Mouse (Mus musculus): ENCODE measurements at regions not wholly inside any gene's neighbourhood (a gene's known extent, or its start where the extent isn't known, plus 50 kb on each side); places are given as distances from the start of the nearest gene placed in this dataset.

- no peak for DNase-seq
Observed at GRCm38 (mm10) chr3:35027898-35028297, 377.7 kb downstream of the Sox2 start.

- no peak for DNase-seq
Observed at GRCm38 (mm10) chr3:35029924-35030323, 379.7 kb downstream of the Sox2 start.

GRCm38 (mm10) chr3:35033587-35033986, 383.4 kb downstream of the Sox2 start:
- no peak for DNase-seq

- DNase-seq: no peak
Observed at GRCm38 (mm10) chr3:35035234-35035633, 385.0 kb downstream of the Sox2 start.

- no peak for DNase-seq
Observed at GRCm38 (mm10) chr3:35043705-35044104, 393.5 kb downstream of the Sox2 start.

- DNase-seq: no peak
Observed at GRCm38 (mm10) chr3:35059438-35059837, 409.2 kb downstream of the Sox2 start.

GRCm38 (mm10) chr3:35060042-35060441, 409.8 kb downstream of the Sox2 start:
- DNase-seq: no peak

GRCm38 (mm10) chr3:35066824-35067223, 416.6 kb downstream of the Sox2 start:
- no peak for DNase-seq

- DNase-seq: no peak
Observed at GRCm38 (mm10) chr3:35068586-35068985, 418.4 kb downstream of the Sox2 start.

GRCm38 (mm10) chr3:35071046-35071445, 420.8 kb downstream of the Sox2 start:
- no peak for DNase-seq

- DNase-seq: no peak
Observed at GRCm38 (mm10) chr3:35079887-35080286, 429.7 kb downstream of the Sox2 start.

GRCm38 (mm10) chr3:35084091-35084867, 434.1 kb downstream of the Sox2 start:
- DNase-seq: no peak

- DNase-seq: no peak
Observed at GRCm38 (mm10) chr3:35088241-35089080, 438.3 kb downstream of the Sox2 start.

GRCm38 (mm10) chr3:35090496-35091133, 440.4 kb downstream of the Sox2 start:
- DNase-seq: no peak

GRCm38 (mm10) chr3:35093001-35093400, 442.8 kb downstream of the Sox2 start:
- no peak for DNase-seq

- DNase-seq: no peak
Observed at GRCm38 (mm10) chr3:35095221-35095620, 445.0 kb downstream of the Sox2 start.

GRCm38 (mm10) chr3:35096381-35096780, 446.2 kb downstream of the Sox2 start:
- no peak for DNase-seq

GRCm38 (mm10) chr3:35097766-35098165, 447.6 kb downstream of the Sox2 start:
- DNase-seq: no peak

- no peak for DNase-seq
Observed at GRCm38 (mm10) chr3:35099226-35099625, 449.0 kb downstream of the Sox2 start.

- DNase-seq: no peak
Observed at GRCm38 (mm10) chr3:35099876-35100420, 449.7 kb downstream of the Sox2 start.

GRCm38 (mm10) chr3:35101286-35101685, 451.1 kb downstream of the Sox2 start:
- DNase-seq: no peak

GRCm38 (mm10) chr3:35101951-35102350, 451.7 kb downstream of the Sox2 start:
- no peak for DNase-seq

Measured in adrenal gland, postnatal 25 days (tissue).